Mouse (Mus musculus): ENCODE data around the gene Anks3. TPM values are rescaled to one million over a fixed set of nuclear protein-coding genes. Genes with fewer than 3 reads are reported as not detected.

Gene Anks3
- total and polyA plus RNA-seq, 3 experiments: 27.1 to 33.9 TPM; not detected in 1

DNA sequence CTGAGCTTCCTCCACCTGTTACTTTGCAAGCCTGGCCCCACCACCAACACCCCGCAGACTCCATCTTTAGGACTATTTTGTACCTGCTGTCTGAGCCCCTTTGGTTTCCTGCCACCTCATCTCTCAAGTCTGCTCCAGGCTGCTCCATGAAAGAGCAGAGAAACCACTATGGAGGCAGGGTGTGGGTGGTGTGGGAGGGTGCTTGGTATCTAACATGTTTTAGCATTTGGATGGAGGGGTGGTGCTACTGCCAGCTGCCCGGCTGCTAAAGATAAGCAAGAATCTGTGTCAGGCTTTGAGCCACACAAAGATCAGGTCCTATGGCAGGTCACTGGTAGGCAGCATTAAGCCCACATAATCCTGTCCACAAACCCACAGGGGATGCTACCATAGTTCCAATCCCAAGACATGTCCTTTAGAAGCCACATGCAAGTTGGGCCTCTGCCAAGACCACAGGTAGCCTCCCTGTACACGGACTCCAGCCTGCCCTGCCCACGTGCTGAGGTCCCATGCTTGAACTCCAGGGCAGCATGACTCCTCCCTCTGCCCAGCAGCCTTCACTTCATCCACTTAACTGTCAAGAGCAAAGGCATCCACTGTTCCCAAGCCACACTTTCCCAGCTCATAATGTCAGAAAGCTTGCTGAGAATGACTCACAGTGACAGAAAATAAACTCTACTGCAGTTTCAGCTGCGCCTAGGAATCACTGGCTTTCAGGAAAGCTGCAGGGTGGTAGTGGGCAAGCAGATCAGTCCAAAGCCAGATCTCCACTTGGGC is 14.5 kb upstream of the Anks3 start:
- Histone ChIP-seq H3K9me3 (replicated peaks; ENCODE audit: insufficient read depth, low read length) (no peaks in the 10 kb centered on the region), H3K27me3 (ENCODE audit: control insufficient read depth in 1 of 2, insufficient read depth in 2 of 2, low read length in 2 of 2) (peaks cover 0 to 3% of the 10 kb centered on the region in 2 experiments; a peak in 2 of 4 replicates), H3K79me2 (ENCODE audit: control insufficient read depth, insufficient read depth, low read length, poor library complexity) (no peaks in the 10 kb centered on the region), H3K27ac (ENCODE audit: control insufficient read depth, low read depth, low read length) (no peak overlapping the region), H3K4me1 (ENCODE audit: control insufficient read depth in 1 of 2, insufficient read depth in 2 of 2, low read length in 2 of 2) (no peaks in the 10 kb centered on the region), H3K4me3 (ENCODE audit: control insufficient read depth in 1 of 2, insufficient read depth in 1 of 2, low read depth in 2 of 2, low read length in 2 of 2) (no peak overlapping the region), H3K9ac (ENCODE audit: control insufficient read depth, low read depth, low read length, poor library complexity, severe bottlenecking) (no peak overlapping the region), H3K36me3 (ENCODE audit: control insufficient read depth in 1 of 2, insufficient read depth in 2 of 2, low read length in 2 of 2) (no peaks in the 10 kb centered on the region)
- DNase-seq (ENCODE audit: low read depth, low spot score): no peak
- TF ChIP-seq MAX (IDR thresholded peaks at IDR 0.05; ENCODE audit: low read length) (no peak), POLR2AphosphoS2 (IDR thresholded peaks at IDR 0.05; ENCODE audit: low read length) (no peak), POLR2AphosphoS5 (IDR thresholded peaks at IDR 0.05; ENCODE audit: borderline replicate concordance, low read depth, low read length) (no peak)

DNA sequence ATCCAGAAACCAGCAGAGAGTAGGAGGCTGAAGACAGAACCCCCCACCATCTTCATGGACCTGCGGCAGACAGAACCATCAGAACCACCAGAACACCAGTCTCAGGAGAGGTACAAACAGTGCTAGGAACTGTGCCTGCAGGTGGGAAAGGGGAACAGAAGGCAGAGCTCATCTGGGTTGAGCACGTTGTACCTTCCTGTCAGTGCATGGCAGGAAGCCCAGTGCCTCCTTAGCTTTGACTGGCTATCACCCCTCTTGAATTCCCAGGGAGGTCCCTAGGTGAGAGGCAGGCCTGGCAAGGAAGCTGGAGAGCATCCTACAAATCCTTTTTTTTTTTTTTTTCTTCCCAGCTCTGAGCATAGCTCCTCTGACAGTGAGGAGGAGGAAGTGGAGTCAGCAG is 12.2 kb upstream of the Anks3 start:
- H3K27me3 ChIP-seq (ENCODE audit: control insufficient read depth in 1 of 2, insufficient read depth in 2 of 2, low read length in 2 of 2): no peaks in the 10 kb centered on the region

DNA sequence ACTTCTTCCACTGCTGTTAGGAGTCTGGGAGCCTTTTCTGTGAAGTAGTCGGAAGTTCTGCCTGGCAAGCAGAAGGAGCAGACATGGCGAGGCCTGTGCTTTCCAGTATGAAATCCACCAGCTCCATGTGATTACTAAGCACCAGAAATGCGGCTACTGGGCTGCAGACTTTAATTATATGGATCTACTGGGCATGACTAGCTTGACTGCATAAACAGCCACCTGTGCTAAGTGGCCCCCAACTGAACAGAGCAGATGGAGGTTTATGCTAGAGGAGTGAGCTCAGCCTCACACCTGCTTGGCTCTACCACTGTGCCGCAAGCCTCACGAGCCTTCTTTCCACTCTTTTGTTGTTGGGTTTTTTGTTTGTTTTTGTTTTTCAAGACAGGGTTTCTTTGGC is 10.5 kb upstream of the Anks3 start:
- no peak overlapping the region for H3K9ac ChIP-seq (ENCODE audit: control insufficient read depth, low read depth, low read length, poor library complexity, severe bottlenecking)
- H3K27me3 ChIP-seq (ENCODE audit: control insufficient read depth in 1 of 2, insufficient read depth in 2 of 2, low read length in 2 of 2): no peaks in the 10 kb centered on the region
- no peaks in the 10 kb centered on the region for H3K9me3 ChIP-seq (replicated peaks; ENCODE audit: insufficient read depth, low read length)
- H3K36me3 ChIP-seq (ENCODE audit: control insufficient read depth in 1 of 2, insufficient read depth in 2 of 2, low read length in 2 of 2): no peaks in the 10 kb centered on the region
- no peak for TF ChIP-seq ZNF384 (IDR thresholded peaks at IDR 0.05; ENCODE audit: low read depth, low read length)
- no peak for TF ChIP-seq JUND (IDR thresholded peaks at IDR 0.05; ENCODE audit: low read depth, low read length)
- no peak for TF ChIP-seq RCOR1 (IDR thresholded peaks at IDR 0.05; ENCODE audit: low read depth, low read length)
- no peak for TF ChIP-seq MAZ (IDR thresholded peaks at IDR 0.05; ENCODE audit: low read depth, low read length)
- TF ChIP-seq CTCF (IDR thresholded peaks at IDR 0.05 in 2 of 3, conservative IDR thresholded peaks at IDR 0.05 in 1 of 3; ENCODE audit: control insufficient read depth in 1 of 3, insufficient read depth in 1 of 3, low read depth in 2 of 3, low read length in 3 of 3, poor library complexity in 1 of 3, severe bottlenecking in 1 of 3): no peak
- no peak for TF ChIP-seq TBP (IDR thresholded peaks at IDR 0.05; ENCODE audit: low read depth, low read length)
- TF ChIP-seq USF1 (IDR thresholded peaks at IDR 0.05; ENCODE audit: low read depth, low read length): no peak
- no peak for TF ChIP-seq MYC (IDR thresholded peaks at IDR 0.05; ENCODE audit: low read depth, low read length)
- no peak for TF ChIP-seq GABPA (IDR thresholded peaks at IDR 0.05; ENCODE audit: low read depth, low read length)
- no peak for TF ChIP-seq POLR2AphosphoS5 (IDR thresholded peaks at IDR 0.05; ENCODE audit: borderline replicate concordance, low read depth, low read length)
- TF ChIP-seq NRF1 (IDR thresholded peaks at IDR 0.05; ENCODE audit: insufficient read depth, low read depth, low read length, poor library complexity, severe bottlenecking): no peak
- TF ChIP-seq CHD1 (IDR thresholded peaks at IDR 0.05; ENCODE audit: low read depth, low read length): no peak
- no peak for TF ChIP-seq ELF1 (IDR thresholded peaks at IDR 0.05; ENCODE audit: low read depth, low read length)
- no peak for TF ChIP-seq SIN3A (IDR thresholded peaks at IDR 0.05; ENCODE audit: low read length)
- TF ChIP-seq EP300 (IDR thresholded peaks at IDR 0.05; ENCODE audit: low read depth in 1 of 2, low read length in 2 of 2): no peak
- TF ChIP-seq ZC3H11A (IDR thresholded peaks at IDR 0.05; ENCODE audit: low read depth, low read length): no peak
- TF ChIP-seq ETS1 (IDR thresholded peaks at IDR 0.05; ENCODE audit: low read depth, low read length): no peak
- TF ChIP-seq UBTF (IDR thresholded peaks at IDR 0.05; ENCODE audit: borderline replicate concordance, insufficient read depth, low read depth, low read length): no peak
- no peak for TF ChIP-seq BHLHE40 (IDR thresholded peaks at IDR 0.05; ENCODE audit: borderline replicate concordance, low read depth, low read length)
- H3K27ac ChIP-seq (ENCODE audit: control insufficient read depth, low read depth, low read length): no peak overlapping the region
- no peak for DNase-seq (ENCODE audit: low read depth, low spot score)
- no peaks in the 10 kb centered on the region for H3K4me1 ChIP-seq (ENCODE audit: control insufficient read depth in 1 of 2, insufficient read depth in 2 of 2, low read length in 2 of 2)
- no peaks in the 10 kb centered on the region for H3K79me2 ChIP-seq (ENCODE audit: control insufficient read depth, insufficient read depth, low read length, poor library complexity)
- no peak overlapping the region for H3K4me3 ChIP-seq (ENCODE audit: control insufficient read depth in 1 of 2, insufficient read depth in 1 of 2, low read depth in 2 of 2, low read length in 2 of 2)

More for the DNA sequence above, 12.2 kb upstream of the Anks3 start:
- no peak for DNase-seq (ENCODE audit: low read depth, low spot score)
- Histone ChIP-seq H3K4me1 (ENCODE audit: control insufficient read depth in 1 of 2, insufficient read depth in 2 of 2, low read length in 2 of 2) (no peaks in the 10 kb centered on the region), H3K9me3 (replicated peaks; ENCODE audit: insufficient read depth, low read length) (no peaks in the 10 kb centered on the region), H3K27ac (ENCODE audit: control insufficient read depth, low read depth, low read length) (no peak overlapping the region), H3K9ac (ENCODE audit: control insufficient read depth, low read depth, low read length, poor library complexity, severe bottlenecking) (no peak overlapping the region), H3K36me3 (ENCODE audit: control insufficient read depth in 1 of 2, insufficient read depth in 2 of 2, low read length in 2 of 2) (no peaks in the 10 kb centered on the region), H3K79me2 (ENCODE audit: control insufficient read depth, insufficient read depth, low read length, poor library complexity) (no peaks in the 10 kb centered on the region), H3K4me3 (ENCODE audit: control insufficient read depth in 1 of 2, insufficient read depth in 1 of 2, low read depth in 2 of 2, low read length in 2 of 2) (no peak overlapping the region)
- no peak for TF ChIP-seq USF2 (IDR thresholded peaks at IDR 0.05; ENCODE audit: borderline replicate concordance in 1 of 2, insufficient read depth in 1 of 2, low read depth in 1 of 2, low read length in 2 of 2)
- no peak for TF ChIP-seq TBP (IDR thresholded peaks at IDR 0.05; ENCODE audit: low read depth, low read length)
- no peak for TF ChIP-seq ZNF384 (IDR thresholded peaks at IDR 0.05; ENCODE audit: low read depth, low read length)
